Mouse (Mus musculus) embryonic stem cell, embryonic (primary cell): ENCODE data around the gene Gpr33.

ENCODE experiments used
- CTCF ChIA-PET, 4 experiments: fragments of 300-600 bp in 2 of 4; fragments of 350-600 bp in 2 of 4; sonication (Branson Sonifier 250); formaldehyde crosslinking; loops; one replicate each; lab custom pipeline; 2022; ENCODE audit warnings: inconsistent platforms in 2 of 4; lab: Charles Lee
- POLR2A ChIA-PET, 4 experiments: fragments of 300-600 bp in 2 of 4; fragments of 350-600 bp in 2 of 4; sonication (Branson Sonifier 250); formaldehyde crosslinking; loops; one replicate each; lab custom pipeline; 2022; ENCODE audit warnings: antibody characterized with exemption in 4 of 4, inconsistent platforms in 1 of 4; lab: Charles Lee

Gpr33 gene

DNA sequence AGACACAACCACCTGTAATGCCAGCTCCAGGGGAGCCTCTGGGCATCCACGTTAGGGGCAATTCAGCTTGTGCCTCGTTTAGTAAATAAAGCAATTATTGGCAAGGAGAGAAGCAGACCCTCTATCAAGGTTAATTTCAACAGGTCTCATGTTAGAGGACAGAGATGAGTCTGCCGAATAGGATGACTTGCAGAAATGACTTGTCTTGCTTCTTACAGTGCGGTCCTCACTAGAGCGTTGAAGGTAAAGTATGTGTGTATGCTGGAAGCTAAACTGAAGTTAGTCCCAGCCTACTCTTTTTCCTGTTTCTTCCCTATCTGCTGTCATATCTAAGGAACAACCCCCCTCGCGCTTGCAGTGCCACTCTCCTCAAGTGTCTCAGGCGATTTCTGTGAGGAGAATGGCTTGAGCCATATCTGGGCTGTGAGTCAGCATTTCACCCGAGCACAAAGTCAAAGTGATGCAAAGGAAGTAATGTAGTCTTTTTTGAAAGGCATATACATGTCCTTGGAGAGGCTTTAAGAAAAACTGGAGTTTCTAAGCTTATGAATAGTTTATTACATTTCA lies 29.4 kb downstream of the Gpr33 start:
- CTCF ChIA-PET = interaction anchor here in 2 of 4 experiments (0.7 to 1.0 kb wide), 2 partner anchors 19 to 106 kb away, joined by 3 to 5 read pairs; no protein-coding TSS in a partner anchor
- POLR2A ChIA-PET = interaction anchor here in 3 of 4 experiments (0.7 to 2.9 kb wide), 6 partner anchors 8 to 289 kb away, joined by 3 to 10 read pairs (median 4); partner anchors contain the start of genes Heatr5a (in 2 of the 3) and Dtd2 (in 1 of the 3)

DNA sequence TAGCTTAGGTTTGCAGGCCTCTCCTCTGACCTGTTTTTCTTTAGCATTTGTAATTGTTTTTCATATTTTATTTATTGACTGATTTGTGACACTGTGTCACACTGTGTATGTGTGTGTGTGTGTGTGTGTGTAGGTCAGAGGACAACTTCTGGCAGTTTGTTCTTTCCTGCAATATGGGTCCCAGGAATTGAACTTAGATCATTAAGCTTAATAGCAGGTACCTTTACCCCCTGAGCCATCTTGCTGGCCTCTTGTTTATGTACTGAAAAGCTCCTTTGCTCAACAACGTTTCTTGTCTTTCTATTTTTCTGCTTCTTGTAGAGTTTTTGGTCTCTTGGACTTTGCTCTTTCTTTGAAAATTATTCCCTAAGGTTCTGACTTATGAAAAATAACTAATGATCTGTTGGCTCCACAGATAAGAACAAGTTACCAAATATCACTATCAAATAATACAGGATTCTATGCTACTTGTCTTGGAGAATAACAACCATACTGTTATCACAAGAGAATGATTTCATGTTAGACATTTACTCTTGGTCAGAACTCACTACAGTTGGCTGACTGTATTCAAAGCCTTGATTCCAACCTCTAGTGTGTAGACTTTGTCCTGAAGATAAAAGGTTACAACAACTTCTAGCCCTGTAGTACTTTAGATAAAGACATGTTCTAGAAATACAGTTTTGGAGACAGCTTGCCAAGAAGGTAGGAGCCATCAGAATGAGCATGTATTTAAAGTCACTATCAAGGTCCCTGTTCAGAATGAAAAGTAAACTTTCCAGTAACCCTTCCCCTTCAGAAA lies 31.9 kb downstream of the Gpr33 start:
- POLR2A ChIA-PET = interaction anchor here in 2 of 4 experiments (0.6 to 4.2 kb wide), 4 partner anchors 9 to 230 kb away, joined by 3 to 28 read pairs (median 7); partner anchors contain the start of gene Dtd2 (in 2 of the 2)
- CTCF ChIA-PET = no interaction called here

DNA sequence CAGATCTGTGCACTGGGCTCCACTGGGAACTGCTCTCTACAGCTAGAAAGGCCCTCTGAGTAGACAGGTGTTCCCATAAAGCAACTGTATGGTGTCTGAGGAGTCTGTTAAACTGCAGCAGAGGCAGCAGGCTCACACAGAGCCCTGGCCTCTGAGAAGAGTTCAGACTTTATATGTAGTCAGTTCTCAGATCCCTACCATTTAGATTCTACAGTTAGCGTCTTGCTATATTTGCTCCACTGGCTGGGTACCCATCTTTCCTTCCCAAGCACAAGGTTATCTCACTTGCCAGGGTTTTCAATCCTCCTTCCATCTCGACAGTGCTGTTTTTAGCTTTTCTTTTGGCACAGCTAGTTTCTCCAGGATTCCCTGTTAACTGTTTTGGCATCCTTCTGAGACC lies 37.2 kb downstream of the Gpr33 start:
- POLR2A ChIA-PET = interaction anchor here in 3 of 4 experiments (0.6 to 7.2 kb wide), 11 partner anchors 8 to 101 kb away, joined by 3 to 29 read pairs (median 5); partner anchors contain the start of genes Dtd2 (in 3 of the 3) and Heatr5a (in 1 of the 3)
- CTCF ChIA-PET = interaction anchor here in 1 of 4 experiments (0.5 to 0.7 kb wide), 2 partner anchors 11 to 69 kb away, joined by 3 to 4 read pairs; no protein-coding TSS in a partner anchor

DNA sequence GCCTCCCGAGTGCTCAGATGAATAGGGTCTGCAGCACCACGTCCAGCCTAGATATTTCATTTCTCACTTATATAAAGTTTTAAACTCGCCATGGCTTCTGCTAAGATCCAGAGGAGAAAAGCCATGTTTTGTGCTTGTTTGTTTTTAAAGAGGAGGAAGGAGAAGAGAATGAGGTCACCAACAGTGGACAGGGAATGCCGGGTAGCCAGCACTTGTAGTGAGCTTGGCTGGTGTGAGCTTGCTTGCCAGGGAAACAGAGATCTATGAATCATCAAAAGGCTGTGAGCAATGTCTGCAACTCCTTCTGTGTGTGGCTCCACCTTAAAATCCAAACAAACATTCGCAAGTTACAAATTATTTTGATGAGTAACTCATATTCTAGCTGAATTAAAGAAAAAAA lies 39.3 kb downstream of the Gpr33 start:
- CTCF ChIA-PET = interaction anchor here in 1 of 4 experiments (0.9 kb wide), 1 partner anchor 17 kb away, joined by 4 read pairs; no protein-coding TSS in a partner anchor
- POLR2A ChIA-PET = interaction anchor here in 2 of 4 experiments (2.7 to 7.2 kb wide), 3 partner anchors 18 kb away, joined by 11 to 29 read pairs (median 17); partner anchors contain the start of genes Dtd2 (in 2 of the 2) and Heatr5a (in 1 of the 2)

DNA sequence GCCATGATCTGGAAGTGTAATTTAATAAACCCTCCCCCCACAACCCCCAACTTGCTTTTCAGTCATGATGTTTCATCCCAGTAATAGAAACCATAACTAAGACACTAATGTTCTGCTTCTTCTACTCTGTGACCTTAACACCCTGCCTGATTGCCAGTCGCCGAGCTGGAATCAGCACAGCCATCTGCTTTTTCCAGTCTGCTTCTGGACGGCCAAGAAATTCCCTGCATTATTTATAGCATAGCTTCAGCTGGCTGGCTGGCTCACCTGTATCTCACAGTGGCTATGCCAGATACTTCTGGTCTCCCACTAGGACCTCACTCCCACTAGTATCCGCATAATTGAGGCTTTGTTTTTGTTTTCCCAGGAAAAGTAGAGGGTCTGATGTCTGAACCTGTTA lies 42.0 kb downstream of the Gpr33 start:
- CTCF ChIA-PET = interaction anchor here in 3 of 4 experiments (0.6 to 1.0 kb wide), 3 partner anchors 15 to 652 kb away, joined by 3 read pairs; no protein-coding TSS in a partner anchor
- POLR2A ChIA-PET = interaction anchor here in 3 of 4 experiments (0.8 to 7.2 kb wide), 9 partner anchors 9 to 21 kb away, joined by 3 to 29 read pairs (median 3); partner anchors contain the start of genes Heatr5a (in 3 of the 3) and Dtd2 (in 1 of the 3)

DNA sequence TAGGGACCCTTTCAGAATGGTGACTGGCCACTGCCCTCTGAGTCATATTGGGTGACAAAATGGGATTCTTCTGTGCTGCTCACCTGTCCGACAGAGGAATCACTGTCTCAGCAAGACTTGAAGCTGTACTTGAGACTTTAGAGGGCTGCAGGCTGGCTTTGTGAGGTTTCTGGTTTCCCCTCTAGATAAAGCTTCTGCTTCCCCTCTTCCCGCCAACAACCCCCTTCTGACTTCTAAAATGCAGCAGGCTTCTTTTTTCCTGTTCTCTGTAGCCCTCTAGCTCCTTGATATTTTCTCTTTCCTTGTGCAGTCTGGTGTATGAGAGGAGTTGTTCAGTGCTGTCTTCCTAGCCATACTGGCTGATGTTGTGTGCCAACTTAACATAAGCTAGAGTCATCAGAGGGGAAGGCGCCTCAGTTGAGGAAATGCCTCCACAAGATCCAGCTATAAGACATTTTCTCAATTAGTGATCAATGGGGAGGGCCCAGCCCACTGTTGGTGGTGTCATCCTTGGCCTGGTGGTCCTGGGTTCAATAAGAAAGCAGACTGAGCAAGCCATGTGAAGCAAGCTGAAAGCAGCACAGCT lies 42.6 kb downstream of the Gpr33 start:
- POLR2A ChIA-PET = interaction anchor here in 3 of 4 experiments (0.8 to 4.3 kb wide), 9 partner anchors 9 to 20 kb away, joined by 3 to 24 read pairs (median 3); partner anchors contain the start of gene Heatr5a (in 3 of the 3)
- CTCF ChIA-PET = interaction anchor here in 2 of 4 experiments (0.6 kb wide), 2 partner anchors 9 to 15 kb away, joined by 3 read pairs; no protein-coding TSS in a partner anchor

DNA sequence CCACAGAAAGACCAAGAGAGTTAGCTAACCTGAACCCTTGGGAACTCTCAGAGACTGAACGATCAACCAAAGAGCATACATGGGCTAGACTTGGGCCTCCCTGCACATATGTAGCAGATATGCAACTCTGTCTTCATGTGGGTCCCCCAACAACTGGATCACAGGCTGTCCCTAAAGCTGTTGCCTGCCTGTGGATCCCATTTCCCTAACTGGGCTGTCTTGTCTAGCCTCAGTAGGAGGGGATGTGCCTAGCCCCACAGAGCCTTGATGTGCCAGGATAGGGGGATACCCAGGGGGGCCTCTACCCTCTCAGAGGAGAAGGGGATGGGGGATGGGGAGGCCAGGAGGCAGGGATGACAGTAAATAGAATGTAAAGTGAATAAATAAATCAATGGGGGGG lies 44.2 kb downstream of the Gpr33 start:
- ChIA-PET POLR2A (interaction anchor here in 1 of 4 experiments (0.9 to 4.3 kb wide), 3 partner anchors 12 to 30 kb away, joined by 3 to 24 read pairs (median 3); partner anchors contain the start of gene Heatr5a), CTCF (interaction anchor here in 1 of 4 experiments (1.1 kb wide), 1 partner anchor 18 kb away, joined by 4 read pairs; no protein-coding TSS in a partner anchor)

DNA sequence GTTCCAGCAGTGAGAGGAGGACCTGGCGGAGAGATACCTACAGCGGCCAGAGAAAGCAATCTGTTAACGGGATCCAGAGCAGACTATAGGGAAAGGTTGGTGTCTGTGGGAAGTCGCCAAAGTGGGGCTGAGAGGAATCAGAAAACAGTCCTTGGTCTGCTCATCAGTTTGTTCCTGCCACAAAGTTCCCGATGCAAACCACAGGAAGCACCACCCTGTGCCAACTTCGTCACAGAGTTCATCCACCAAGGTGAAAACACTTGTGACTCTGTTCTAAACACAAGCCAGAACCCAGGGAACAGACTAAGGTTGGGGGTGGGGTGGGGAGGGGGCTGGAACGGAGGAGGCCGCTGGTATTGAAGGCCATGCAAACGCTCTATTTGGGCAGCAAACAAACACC lies 51.3 kb downstream of the Gpr33 start:
- ChIA-PET POLR2A (interaction anchor here in 2 of 4 experiments (0.6 to 6.7 kb wide), 7 partner anchors 9 to 191 kb away, joined by 3 to 42 read pairs (median 6); partner anchors contain the start of gene Dtd2 (in 2 of the 2)), CTCF (interaction anchor here in 1 of 4 experiments (0.7 kb wide), 1 partner anchor 898 kb away, joined by 4 read pairs; no protein-coding TSS in a partner anchor)

DNA sequence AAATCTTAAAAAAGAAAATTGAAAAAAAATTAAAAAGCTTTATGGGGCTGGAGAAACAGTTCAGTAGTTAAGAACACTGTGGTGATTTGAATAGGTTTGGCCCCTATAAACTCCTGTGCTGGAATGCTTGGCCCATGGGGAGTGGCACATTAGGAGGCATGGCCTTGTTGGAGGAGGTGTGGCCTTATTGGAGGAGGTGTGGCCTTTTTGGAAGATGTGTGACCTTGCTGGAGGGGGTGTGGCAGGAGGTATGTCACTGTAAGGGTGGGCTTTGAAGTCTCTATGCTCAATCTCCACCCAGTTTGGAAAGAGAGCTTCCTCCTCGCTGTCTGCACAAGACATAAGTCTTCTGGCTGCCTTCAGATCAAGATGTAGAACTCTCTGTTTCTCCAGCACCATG lies 53.5 kb downstream of the Gpr33 start:
- POLR2A ChIA-PET = interaction anchor here in 2 of 4 experiments (0.6 to 6.7 kb wide), 7 partner anchors 8 to 490 kb away, joined by 4 to 42 read pairs (median 5); partner anchors contain the start of gene Dtd2 (in 2 of the 2)
- CTCF ChIA-PET = interaction anchor here in 2 of 4 experiments (0.6 to 1.0 kb wide), 2 partner anchors 27 to 107 kb away, joined by 3 read pairs; no protein-coding TSS in a partner anchor
